Mouse (Mus musculus): ENCODE data around the gene Olfr601. TPM values are rescaled to one million over a fixed set of nuclear protein-coding genes. Genes with fewer than 3 reads are reported as not detected.
"Not testable (repeated sequence)": the region's sequence is repeated elsewhere in the genome, so short reads cannot be mapped to it uniquely, and the experiment has no call there.

Gene Olfr601
- polyA plus RNA-seq (2014; fragmentation: Nextera tagmentation; extraction: Ambion mirVana) = not detected in 2 replicates

DNA sequence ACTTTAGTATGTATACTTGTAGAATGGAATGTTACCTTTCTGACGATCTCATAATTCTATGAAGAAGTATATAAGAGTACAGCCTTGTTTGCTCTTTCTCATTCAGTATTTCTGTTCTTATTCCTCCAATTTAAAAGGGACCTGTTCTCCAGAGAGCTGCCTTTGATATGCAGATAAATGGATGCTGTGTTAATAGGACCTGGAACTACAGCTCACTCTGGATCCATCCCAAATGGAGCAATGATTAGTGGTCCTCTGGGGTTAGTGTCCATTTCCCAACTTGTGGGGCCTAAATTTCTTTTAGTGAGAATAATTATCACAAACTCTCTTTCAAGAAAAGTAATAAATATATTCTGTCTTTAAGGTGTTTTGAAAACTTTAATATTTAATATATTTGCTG, at the start of gene Olfr601:
Olfr601 (minus strand) TSS at position 101 of the 400 bp plus-strand sequence.
- H3K27ac ChIP-seq (replicated peaks; ENCODE audit: low read depth, low read length) = no peak within 1 kb of the TSS
- no peak within 1 kb of the TSS for H3K4me3 ChIP-seq (ENCODE audit: low read depth, low read length)
- H3K36me3 ChIP-seq (replicated peaks; ENCODE audit: control insufficient read depth, insufficient read depth, low read depth, low read length) = no peaks in the 10 kb centered on the region
- no peak within 1 kb of the TSS for H3K4me2 ChIP-seq (ENCODE audit: low read depth, low read length)
- no peaks in the 10 kb centered on the region for H3K27me3 ChIP-seq (ENCODE audit: control insufficient read depth, insufficient read depth, low read length)
- no peak for DNase-seq (ENCODE audit: low spot score)
- H3K9ac ChIP-seq (replicated peaks; ENCODE audit: low read length) = no peak within 1 kb of the TSS
- no peaks in the 10 kb centered on the region for H3K9me3 ChIP-seq (replicated peaks; ENCODE audit: control insufficient read depth, low read length)
- H3K4me1 ChIP-seq (ENCODE audit: control insufficient read depth, insufficient read depth, low read length) = no peaks in the 10 kb centered on the region
- 88% methylated on average over 1 of the region's 1 CpGs for WGBS
- ATAC-seq (replicated peaks; ENCODE audit: insufficient number of reproducible peaks, low FRiP score, low TSS enrichment, low read depth) = no peak

DNA sequence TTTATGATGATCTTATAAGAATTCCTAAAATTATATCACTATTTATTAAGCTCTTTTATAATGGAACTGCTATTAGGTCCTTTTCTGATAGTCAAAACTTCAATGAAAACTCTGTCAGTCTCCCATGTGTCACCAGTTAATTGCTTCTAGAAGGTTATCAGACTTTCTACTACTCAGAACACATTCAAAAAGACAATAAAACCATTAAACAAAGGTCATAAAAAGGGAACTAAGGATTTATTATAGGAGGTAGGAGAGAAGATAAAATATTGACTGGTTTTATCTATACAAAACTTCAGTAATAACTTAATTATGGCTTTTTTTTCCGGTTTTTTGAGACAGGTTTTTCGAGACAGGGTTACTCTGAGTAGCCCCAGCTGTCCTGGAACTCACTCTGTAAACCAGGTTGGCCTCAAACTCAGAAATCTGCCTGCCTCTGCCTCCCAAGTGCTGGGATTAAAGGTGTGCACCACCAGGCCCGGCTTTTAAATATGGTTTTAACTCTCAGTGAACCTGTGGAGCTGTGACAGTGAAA, 44.1 kb upstream of the Olfr601 start:
- not testable (repeated sequence) for H3K9ac ChIP-seq (replicated peaks; ENCODE audit: low read length); H3K9me3 ChIP-seq (replicated peaks; ENCODE audit: control insufficient read depth, low read length); ATAC-seq (replicated peaks; ENCODE audit: insufficient number of reproducible peaks, low FRiP score, low TSS enrichment, low read depth); H3K4me2 ChIP-seq (ENCODE audit: low read depth, low read length); DNase-seq (ENCODE audit: low spot score); H3K4me3 ChIP-seq (ENCODE audit: low read depth, low read length); H3K36me3 ChIP-seq (replicated peaks; ENCODE audit: control insufficient read depth, insufficient read depth, low read depth, low read length); H3K27me3 ChIP-seq (ENCODE audit: control insufficient read depth, insufficient read depth, low read length); H3K4me1 ChIP-seq (ENCODE audit: control insufficient read depth, insufficient read depth, low read length); H3K27ac ChIP-seq (replicated peaks; ENCODE audit: low read depth, low read length)
- WGBS = 70% methylated on average over 3 of the region's 3 CpGs

DNA sequence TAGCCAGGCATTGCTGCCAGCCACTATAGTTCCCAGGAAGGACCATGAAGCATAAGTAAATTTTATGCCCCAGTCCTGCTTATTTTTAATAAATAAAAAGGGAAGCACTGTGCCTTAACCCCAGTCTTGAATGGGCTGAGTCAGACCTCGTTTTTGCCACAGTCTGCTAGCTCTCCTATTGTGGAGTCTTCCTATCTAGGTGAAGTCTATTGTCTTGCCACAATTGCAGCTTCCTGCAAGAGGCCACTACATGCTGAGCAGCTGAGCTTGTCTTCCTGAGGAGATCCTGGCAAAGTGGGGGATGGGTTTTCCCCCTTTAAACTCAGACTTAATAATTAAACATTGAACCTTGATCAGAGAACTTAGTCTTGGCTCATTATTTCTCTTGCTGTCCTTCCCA, 36.5 kb upstream of the Olfr601 start:
- ATAC-seq (replicated peaks; ENCODE audit: insufficient number of reproducible peaks, low FRiP score, low TSS enrichment, low read depth) = no peak
- H3K36me3 ChIP-seq (replicated peaks; ENCODE audit: control insufficient read depth, insufficient read depth, low read depth, low read length) = no peaks in the 10 kb centered on the region
- H3K9me3 ChIP-seq (replicated peaks; ENCODE audit: control insufficient read depth, low read length) = no peaks in the 10 kb centered on the region
- no peak overlapping the region for H3K27ac ChIP-seq (replicated peaks; ENCODE audit: low read depth, low read length)
- no peak overlapping the region for H3K4me3 ChIP-seq (ENCODE audit: low read depth, low read length)
- no peak for DNase-seq (ENCODE audit: low spot score)
- no peaks in the 10 kb centered on the region for H3K27me3 ChIP-seq (ENCODE audit: control insufficient read depth, insufficient read depth, low read length)
- no peaks in the 10 kb centered on the region for H3K4me1 ChIP-seq (ENCODE audit: control insufficient read depth, insufficient read depth, low read length)
- no peak overlapping the region for H3K9ac ChIP-seq (replicated peaks; ENCODE audit: low read length)
- WGBS = 9% methylated on average over 1 of the region's 1 CpGs
- no peak overlapping the region for H3K4me2 ChIP-seq (ENCODE audit: low read depth, low read length)

DNA sequence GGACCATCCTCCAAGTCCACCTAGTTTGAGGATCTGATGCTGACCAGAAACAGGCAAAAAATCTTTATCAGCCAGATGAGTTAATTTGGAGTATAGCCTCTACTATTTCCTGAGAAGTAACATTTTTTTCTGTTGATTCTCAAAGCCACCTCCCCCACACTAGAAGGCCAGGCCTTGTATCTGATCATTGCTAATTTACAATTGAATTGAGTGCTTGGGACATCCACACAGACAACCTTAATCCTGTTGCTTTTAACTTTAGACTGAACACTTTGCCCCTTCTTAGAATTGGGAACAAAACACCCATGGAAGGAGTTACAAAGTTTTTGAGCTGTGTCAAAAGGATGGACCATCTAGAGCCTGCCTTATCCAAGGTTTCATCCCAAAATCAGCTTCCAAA, 35.3 kb upstream of the Olfr601 start:
- no peak overlapping the region for H3K4me3 ChIP-seq (ENCODE audit: low read depth, low read length)
- no peaks in the 10 kb centered on the region for H3K4me1 ChIP-seq (ENCODE audit: control insufficient read depth, insufficient read depth, low read length)
- H3K27me3 ChIP-seq (ENCODE audit: control insufficient read depth, insufficient read depth, low read length) = no peaks in the 10 kb centered on the region
- no peaks in the 10 kb centered on the region for H3K36me3 ChIP-seq (replicated peaks; ENCODE audit: control insufficient read depth, insufficient read depth, low read depth, low read length)
- DNase-seq (ENCODE audit: low spot score) (no peak), ATAC-seq (replicated peaks; ENCODE audit: insufficient number of reproducible peaks, low FRiP score, low TSS enrichment, low read depth) (no peak)
- H3K9me3 ChIP-seq (replicated peaks; ENCODE audit: control insufficient read depth, low read length) = no peaks in the 10 kb centered on the region
- no peak overlapping the region for H3K27ac ChIP-seq (replicated peaks; ENCODE audit: low read depth, low read length)
- H3K4me2 ChIP-seq (ENCODE audit: low read depth, low read length) = no peak overlapping the region
- H3K9ac ChIP-seq (replicated peaks; ENCODE audit: low read length) = no peak overlapping the region

DNA sequence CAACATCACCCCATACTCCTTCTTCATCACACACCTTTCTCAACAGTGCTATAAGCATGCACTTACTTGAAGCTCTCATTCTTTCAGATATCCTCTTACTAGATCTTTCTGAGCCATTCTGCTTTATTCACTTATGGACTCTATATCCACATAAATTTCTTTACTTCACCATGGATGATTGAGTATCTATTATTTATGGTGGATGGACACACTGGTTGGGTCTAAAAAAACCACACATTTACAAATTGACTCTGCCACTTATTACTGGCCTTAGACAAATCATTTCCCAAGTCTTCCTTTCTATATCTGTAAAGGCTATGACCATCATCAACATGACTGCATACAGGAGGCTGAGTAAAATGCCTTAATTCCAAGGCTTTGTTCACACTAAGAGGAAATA, 23.6 kb upstream of the Olfr601 start, which contains the start of gene Olfr603:
Olfr603 (minus strand) TSS at position 101 of the 400 bp plus-strand sequence.
- H3K27me3 ChIP-seq (ENCODE audit: control insufficient read depth, insufficient read depth, low read length) = no peaks in the 10 kb centered on the region
- no peak for DNase-seq (ENCODE audit: low spot score)
- H3K4me1 ChIP-seq (ENCODE audit: control insufficient read depth, insufficient read depth, low read length) = no peaks in the 10 kb centered on the region
- H3K36me3 ChIP-seq (replicated peaks; ENCODE audit: control insufficient read depth, insufficient read depth, low read depth, low read length) = no peaks in the 10 kb centered on the region
- H3K27ac ChIP-seq (replicated peaks; ENCODE audit: low read depth, low read length) = no peak within 1 kb of the TSS
- H3K9ac ChIP-seq (replicated peaks; ENCODE audit: low read length) = no peak within 1 kb of the TSS
- H3K4me3 ChIP-seq (ENCODE audit: low read depth, low read length) = no peak within 1 kb of the TSS
- H3K4me2 ChIP-seq (ENCODE audit: low read depth, low read length) = no peak within 1 kb of the TSS
- H3K9me3 ChIP-seq (replicated peaks; ENCODE audit: control insufficient read depth, low read length) = no peaks in the 10 kb centered on the region
- ATAC-seq (replicated peaks; ENCODE audit: insufficient number of reproducible peaks, low FRiP score, low TSS enrichment, low read depth) = no peak

DNA sequence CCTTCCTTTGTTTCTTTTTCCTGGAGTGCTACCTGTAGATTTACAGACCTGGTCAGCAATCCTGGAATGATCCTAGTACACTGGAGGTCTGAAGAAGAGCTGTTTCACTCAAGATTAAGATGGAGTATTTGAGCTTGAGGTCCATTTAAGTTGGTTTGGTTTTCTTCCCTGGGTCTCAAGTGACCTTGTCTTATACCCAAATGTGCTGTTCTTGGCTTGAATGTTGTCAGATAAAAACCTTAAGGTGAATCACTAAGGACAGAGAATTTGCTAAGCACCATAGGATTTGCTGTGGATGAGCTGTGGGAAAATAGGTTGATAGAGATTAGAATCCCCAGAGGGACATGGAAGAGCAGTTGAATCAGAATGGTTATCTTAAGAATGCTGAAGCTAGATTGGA, 12.9 kb downstream of the Olfr601 start, which contains the start of gene Olfr600:
Olfr600 (minus strand) TSS at position 101 of the 400 bp plus-strand sequence.
- no peak within 1 kb of the TSS for H3K4me2 ChIP-seq (ENCODE audit: low read depth, low read length)
- no peaks in the 10 kb centered on the region for H3K27me3 ChIP-seq (ENCODE audit: control insufficient read depth, insufficient read depth, low read length)
- ATAC-seq (replicated peaks; ENCODE audit: insufficient number of reproducible peaks, low FRiP score, low TSS enrichment, low read depth) = no peak
- no peak within 1 kb of the TSS for H3K9ac ChIP-seq (replicated peaks; ENCODE audit: low read length)
- no peak within 1 kb of the TSS for H3K4me3 ChIP-seq (ENCODE audit: low read depth, low read length)
- no peaks in the 10 kb centered on the region for H3K36me3 ChIP-seq (replicated peaks; ENCODE audit: control insufficient read depth, insufficient read depth, low read depth, low read length)
- no peaks in the 10 kb centered on the region for H3K9me3 ChIP-seq (replicated peaks; ENCODE audit: control insufficient read depth, low read length)
- H3K27ac ChIP-seq (replicated peaks; ENCODE audit: low read depth, low read length) = no peak within 1 kb of the TSS
- no peaks in the 10 kb centered on the region for H3K4me1 ChIP-seq (ENCODE audit: control insufficient read depth, insufficient read depth, low read length)
- DNase-seq (ENCODE audit: low spot score) = no peak

DNA sequence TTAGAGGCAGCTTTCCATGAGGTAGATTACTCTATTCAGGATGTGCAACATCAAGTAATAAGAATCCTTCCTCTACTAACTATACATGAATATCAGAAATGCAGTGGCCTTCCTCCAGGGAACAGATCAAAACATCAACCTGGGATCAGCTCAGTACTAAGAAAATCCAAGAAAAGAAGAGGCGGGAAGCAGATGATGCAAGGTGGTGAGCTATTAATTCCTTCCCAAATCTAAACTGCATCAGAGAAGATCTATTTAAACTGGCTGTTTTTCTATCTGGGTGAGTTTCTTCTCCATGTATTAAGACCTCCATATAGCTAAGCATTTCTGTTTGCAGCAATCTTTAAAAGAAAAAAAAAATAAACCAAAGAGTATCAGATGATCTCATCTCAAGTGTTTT, 26.8 kb downstream of the Olfr601 start, which contains the start of gene Olfr599:
Olfr599 (plus strand) TSS at position 301 of the 400 bp plus-strand sequence.
- no peak within 1 kb of the TSS for H3K4me3 ChIP-seq (ENCODE audit: low read depth, low read length)
- H3K36me3 ChIP-seq (replicated peaks; ENCODE audit: control insufficient read depth, insufficient read depth, low read depth, low read length) = no peaks in the 10 kb centered on the region
- DNase-seq (ENCODE audit: low spot score) (no peak), ATAC-seq (replicated peaks; ENCODE audit: insufficient number of reproducible peaks, low FRiP score, low TSS enrichment, low read depth) (no peak)
- H3K27ac ChIP-seq (replicated peaks; ENCODE audit: low read depth, low read length) = no peak within 1 kb of the TSS
- no peaks in the 10 kb centered on the region for H3K27me3 ChIP-seq (ENCODE audit: control insufficient read depth, insufficient read depth, low read length)
- H3K4me2 ChIP-seq (ENCODE audit: low read depth, low read length) = no peak within 1 kb of the TSS
- no peak within 1 kb of the TSS for H3K9ac ChIP-seq (replicated peaks; ENCODE audit: low read length)
- WGBS = 63% methylated on average over 1 of the region's 1 CpGs
- no peaks in the 10 kb centered on the region for H3K4me1 ChIP-seq (ENCODE audit: control insufficient read depth, insufficient read depth, low read length)
- H3K9me3 ChIP-seq (replicated peaks; ENCODE audit: control insufficient read depth, low read length) = no peaks in the 10 kb centered on the region

DNA sequence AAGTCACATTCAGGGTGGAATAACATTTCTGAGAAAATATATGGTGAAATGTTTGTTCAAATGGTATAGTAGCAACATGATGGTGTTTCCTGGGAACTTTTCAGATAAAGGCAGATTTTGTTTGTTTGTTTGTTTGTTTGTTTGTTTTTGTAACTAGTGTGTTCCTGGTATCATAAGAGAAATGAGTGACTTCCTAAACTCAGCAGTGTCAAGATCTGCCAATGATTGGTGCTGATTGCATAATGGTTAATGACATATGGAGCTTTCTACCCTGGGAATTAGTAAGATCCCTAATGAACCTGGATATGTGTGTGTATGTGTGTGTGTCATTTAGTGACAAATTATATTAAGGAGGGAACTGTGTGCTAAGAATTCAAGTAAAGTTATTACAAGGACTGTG, 39.2 kb downstream of the Olfr601 start, which contains the start of gene Olfr598:
Olfr598 (plus strand) TSS at position 301 of the 400 bp plus-strand sequence.
- no peak within 1 kb of the TSS for H3K27ac ChIP-seq (replicated peaks; ENCODE audit: low read depth, low read length)
- no peaks in the 10 kb centered on the region for H3K36me3 ChIP-seq (replicated peaks; ENCODE audit: control insufficient read depth, insufficient read depth, low read depth, low read length)
- no peak within 1 kb of the TSS for H3K4me2 ChIP-seq (ENCODE audit: low read depth, low read length)
- no peaks in the 10 kb centered on the region for H3K9me3 ChIP-seq (replicated peaks; ENCODE audit: control insufficient read depth, low read length)
- no peaks in the 10 kb centered on the region for H3K27me3 ChIP-seq (ENCODE audit: control insufficient read depth, insufficient read depth, low read length)
- no peaks in the 10 kb centered on the region for H3K4me1 ChIP-seq (ENCODE audit: control insufficient read depth, insufficient read depth, low read length)
- ATAC-seq (replicated peaks; ENCODE audit: insufficient number of reproducible peaks, low FRiP score, low TSS enrichment, low read depth) (no peak), DNase-seq (ENCODE audit: low spot score) (no peak)
- H3K9ac ChIP-seq (replicated peaks; ENCODE audit: low read length) = no peak within 1 kb of the TSS
- no peak within 1 kb of the TSS for H3K4me3 ChIP-seq (ENCODE audit: low read depth, low read length)

Data from embryonic facial prominence, embryonic 11.5 days (tissue).